Mouse (Mus musculus): ENCODE results near the gene Pim3.

GRCm38 (mm10) chr15:88822513-88822912 is 39.5 kb upstream of the Pim3 start:
- TF ChIP-seq CTCF (conservative IDR thresholded peaks at IDR 0.05 in 1 of 2, IDR thresholded peaks at IDR 0.05 in 1 of 2; ENCODE audit: low read depth in 2 of 2, low read length in 2 of 2) (no peak), POLR2A (IDR thresholded peaks at IDR 0.05; ENCODE audit: low read depth, low read length) (no peak), GABPA (IDR thresholded peaks at IDR 0.05; ENCODE audit: insufficient replicate concordance, low read depth, low read length) (no peak), JUN (IDR thresholded peaks at IDR 0.05; ENCODE audit: insufficient read depth, low read depth, low read length) (no peak), SMC3 (IDR thresholded peaks at IDR 0.05; ENCODE audit: low read depth, low read length) (no peak), ZMIZ1 (IDR thresholded peaks at IDR 0.05; ENCODE audit: low read depth, low read length) (no peak), UBTF (IDR thresholded peaks at IDR 0.05; ENCODE audit: low read depth, low read length) (no peak), USF2 (conservative IDR thresholded peaks at IDR 0.05; ENCODE audit: low read depth, low read length) (no peak)

Measured in CH12.LX (cell line).